Mouse (Mus musculus) neutrophil, adult 83 days (primary cell): ENCODE measurements around the gene Gm14851. TPM values are rescaled to one million over a fixed set of nuclear protein-coding genes. Genes with fewer than 3 reads are reported as not detected.

Experiments used
- total RNA-seq, 2 experiments: library from RNA; stranded (reverse); gene quantifications; one replicate each; pipeline ENCODE4 v1.2.4; 2023

Gene Gm14851
- not detected for total RNA-seq

DNA sequence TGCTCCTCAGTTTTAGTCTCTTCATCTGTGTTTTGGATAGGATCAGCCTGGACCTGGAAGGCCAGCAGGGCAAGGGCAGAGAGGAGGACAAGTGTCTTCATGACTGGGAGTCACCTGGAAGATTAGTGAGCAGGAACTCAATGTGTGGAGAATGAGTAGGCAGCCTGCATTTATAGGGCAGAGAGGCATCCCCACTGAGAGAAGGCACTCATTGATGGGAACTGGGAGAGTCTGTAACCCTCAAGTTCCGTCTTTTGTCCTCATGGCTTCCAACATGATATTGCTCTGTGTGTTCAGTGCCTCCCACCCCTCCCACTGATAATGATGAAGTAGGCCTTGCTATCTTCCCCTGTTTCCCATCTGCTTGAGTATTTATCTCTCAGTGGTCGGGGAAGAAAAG lies at the start of gene Gm14851:
Gm14851 (minus strand) TSS at position 101 of the 400 bp plus-strand sequence.

DNA sequence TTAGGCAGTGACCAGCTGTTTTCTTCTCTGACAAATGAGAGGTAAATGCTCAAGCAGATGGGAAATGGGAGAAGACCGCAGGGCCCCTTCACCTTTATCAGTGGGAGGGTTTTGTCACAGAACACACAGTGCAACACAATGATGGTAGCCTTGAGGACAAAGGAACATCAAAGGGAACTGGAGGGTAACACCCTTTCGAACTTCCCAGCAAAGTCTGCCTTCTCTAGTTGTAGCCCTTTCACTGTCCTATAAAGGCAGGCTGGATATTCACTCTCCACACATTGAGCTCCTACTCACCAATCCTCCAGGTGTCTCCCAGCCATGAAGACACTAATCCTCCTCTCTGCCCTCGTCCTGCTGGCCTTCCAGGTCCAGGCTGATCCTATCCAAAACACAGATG lies 38.5 kb upstream of the Gm14851 start, which contains the start of gene Defa30:
Defa30 (plus strand) TSS at position 301 of the 400 bp plus-strand sequence.

DNA sequence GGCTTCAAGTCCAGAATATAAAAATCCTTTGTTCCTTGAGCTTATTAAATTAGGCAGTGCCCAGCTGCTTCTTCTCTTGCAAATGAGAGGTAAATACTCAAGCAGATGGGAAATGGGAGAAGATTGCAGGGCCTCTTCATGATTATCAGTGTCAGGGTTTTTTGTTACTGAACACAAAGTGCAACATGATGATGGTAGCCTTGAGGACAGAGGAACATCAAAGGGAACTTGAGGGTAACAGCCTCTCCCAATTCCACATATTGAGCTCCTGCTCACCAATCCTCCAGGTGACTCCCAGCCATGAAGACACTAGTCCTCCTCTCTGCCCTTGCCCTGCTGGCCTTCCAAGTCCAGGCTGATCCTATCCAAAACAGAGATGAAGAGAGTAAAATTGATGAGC lies 11.7 kb downstream of the Gm14851 start, which contains the start of gene Defa25:
Defa25 (plus strand) TSS at position 301 of the 400 bp plus-strand sequence.

DNA sequence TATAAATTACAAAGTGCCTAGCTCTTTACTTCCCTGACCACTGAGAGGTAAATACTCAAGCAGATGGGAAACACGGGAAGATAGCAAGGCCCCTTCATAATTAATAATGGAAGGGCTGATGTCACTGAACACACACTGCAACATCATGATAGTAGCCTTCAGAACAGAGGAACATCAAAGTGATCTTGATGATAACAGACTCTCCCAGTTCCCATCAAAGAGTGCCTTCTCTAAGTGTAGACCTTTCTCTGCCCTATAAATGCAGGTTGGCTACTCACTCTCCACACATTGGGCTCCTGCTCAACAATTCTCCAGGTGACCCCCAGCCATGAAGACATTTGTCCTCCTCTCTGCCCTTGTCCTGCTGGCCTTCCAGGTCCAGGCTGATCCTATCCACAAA lies 31.1 kb downstream of the Gm14851 start, which contains the start of gene Defa35:
Defa35 (plus strand) TSS at position 301 of the 400 bp plus-strand sequence.

DNA sequence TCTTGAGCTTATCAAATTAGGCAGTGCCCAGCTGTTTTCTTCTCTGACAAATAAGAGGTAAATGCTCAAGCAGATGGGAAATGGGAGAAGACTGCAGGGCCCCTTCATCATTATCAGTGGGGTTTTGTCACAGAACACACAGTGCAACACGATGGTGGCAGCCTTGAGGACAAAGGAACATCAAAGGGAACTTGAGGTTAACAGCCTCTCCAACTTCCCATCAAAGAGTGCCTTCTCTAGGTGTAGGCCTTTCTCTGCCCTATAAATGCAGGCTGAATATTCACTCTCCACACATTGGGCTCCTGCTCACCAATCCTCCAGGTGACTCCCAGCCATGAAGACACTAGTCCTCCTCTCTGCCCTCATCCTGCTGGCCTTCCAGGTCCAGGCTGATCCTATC lies 41.1 kb downstream of the Gm14851 start, which contains the start of gene Defa23:
Defa23 (plus strand) TSS at position 301 of the 400 bp plus-strand sequence.

Other genes starting within 250 kb of the Gm14851 start
- gene Defb33, start 203.4 kb downstream of the Gm14851 start, total RNA-seq: not detected
- gene Gm15056, start 193.4 kb downstream of the Gm14851 start, total RNA-seq: not detected
- gene Gm6040, start 174.0 kb downstream of the Gm14851 start, total RNA-seq: not detected
- not detected for gene AY761185, start 151.3 kb downstream of the Gm14851 start, total RNA-seq
- gene Defa21, start 70.5 kb downstream of the Gm14851 start, total RNA-seq: not detected
- not detected for gene Defa23, start 41.0 kb downstream of the Gm14851 start, total RNA-seq
- not detected for gene Defa35, start 31.0 kb downstream of the Gm14851 start, total RNA-seq
- gene Defa25, start 11.6 kb downstream of the Gm14851 start, total RNA-seq: not detected
- not detected for gene Defa30, start 38.6 kb upstream of the Gm14851 start, total RNA-seq
- not detected for gene Defa22, start 66.2 kb upstream of the Gm14851 start, total RNA-seq
- gene Defa31, start 95.6 kb upstream of the Gm14851 start, total RNA-seq: not detected
- not detected for gene Gm15293, start 105.5 kb upstream of the Gm14851 start, total RNA-seq
- gene Gm15292, start 153.7 kb upstream of the Gm14851 start, total RNA-seq: not detected
- gene Defa27, start 219.5 kb upstream of the Gm14851 start, total RNA-seq: not detected
- not detected for gene Defa29, start 231.0 kb upstream of the Gm14851 start, total RNA-seq